Mouse (Mus musculus): ENCODE measurements around the gene Olfr1128. TPM values are rescaled to one million over a fixed set of nuclear protein-coding genes. Genes with fewer than 3 reads are reported as not detected.
"Not testable (repeated sequence)": the region's sequence is repeated elsewhere in the genome, so short reads cannot be mapped to it uniquely, and the experiment has no call there.

The Olfr1128 gene
- not detected in 2 replicates for polyA plus RNA-seq (2015; fragmentation: Nextera tagmentation; extraction: Ambion mirVana)

- Histone ChIP-seq H3K9me3 (no peaks in the 10 kb centered on the region), H3K4me3 (replicated peaks) (no peak within 1 kb of the TSS), H3K9ac (no peak within 1 kb of the TSS), H3K27me3 (replicated peaks) (no peaks in the 10 kb centered on the region), H3K4me2 (replicated peaks) (no peak within 1 kb of the TSS), H3K36me3 (no peaks in the 10 kb centered on the region), H3K27ac (no peak within 1 kb of the TSS), H3K4me1 (replicated peaks) (no peaks in the 10 kb centered on the region)
- WGBS = 85% methylated on average over 1 of the region's 1 CpGs
- no peak for ATAC-seq
Observed at GRCm38 (mm10) chr2:87545442-87545841, at the start of gene Olfr1128. TSS of gene Olfr1128 (minus strand) at chr2:87545542.

DNA sequence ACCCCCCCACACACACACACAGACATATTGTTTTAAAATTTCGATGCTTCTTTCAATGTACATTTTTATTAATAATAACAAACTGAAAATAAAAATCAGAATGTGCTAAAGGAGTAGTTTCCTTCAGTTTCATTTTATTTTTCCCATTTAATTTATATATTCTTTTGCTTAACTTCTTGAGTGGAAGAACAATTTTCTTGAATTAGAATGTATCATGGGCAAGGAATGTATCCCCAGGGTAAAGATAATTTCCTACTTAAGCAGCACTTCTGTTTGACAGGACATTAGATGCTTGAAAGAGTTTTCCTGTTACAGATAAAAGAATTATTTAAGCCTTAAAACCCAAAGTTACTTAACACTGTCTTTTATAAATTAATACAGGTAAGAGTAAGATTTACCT lies 28.3 kb upstream of the Olfr1128 start, which contains the start of gene Olfr1129:
Olfr1129 (plus strand) TSS at position 301 of the 400 bp plus-strand sequence.
- WGBS = 67% methylated on average over 1 of the region's 1 CpGs
- H3K27me3 ChIP-seq (replicated peaks); H3K4me2 ChIP-seq (replicated peaks); H3K9ac ChIP-seq; H3K27ac ChIP-seq; H3K36me3 ChIP-seq; H3K4me3 ChIP-seq (replicated peaks); H3K4me1 ChIP-seq (replicated peaks); H3K9me3 ChIP-seq; ATAC-seq: not testable (repeated sequence)

DNA sequence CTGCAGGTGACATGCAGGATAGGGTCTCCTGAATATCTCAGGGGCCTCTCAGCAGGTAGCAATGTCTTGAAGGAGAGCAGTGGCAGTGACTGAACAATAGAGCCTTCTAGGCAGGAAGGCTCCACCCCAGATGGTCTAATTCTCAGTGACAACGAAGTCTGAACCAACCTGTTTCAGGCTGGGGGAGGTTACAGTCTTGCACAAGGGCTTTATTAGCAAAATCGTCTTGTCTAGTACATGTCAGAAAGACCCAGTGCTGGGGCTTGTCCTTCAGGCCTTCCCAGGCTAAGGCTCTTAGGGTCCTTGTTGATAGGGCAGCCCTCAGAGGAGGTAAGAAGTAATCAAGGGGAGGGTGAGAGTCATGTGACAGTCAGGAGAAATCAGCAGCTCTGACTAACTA lies 10.5 kb downstream of the Olfr1128 start:
- Histone ChIP-seq H3K27me3 (replicated peaks) (no peaks in the 10 kb centered on the region), H3K27ac (no peak overlapping the region), H3K4me1 (replicated peaks) (no peaks in the 10 kb centered on the region), H3K9ac (no peak overlapping the region), H3K36me3 (no peaks in the 10 kb centered on the region), H3K4me2 (replicated peaks) (no peak overlapping the region), H3K9me3 (no peaks in the 10 kb centered on the region), H3K4me3 (replicated peaks) (no peak overlapping the region)
- ATAC-seq = no peak
- 54% methylated on average over 2 of the region's 2 CpGs for WGBS

GRCm38 (mm10) chr2:87531496-87531895 lies 13.8 kb downstream of the Olfr1128 start, which contains the start of gene Olfr153:
TSS of gene Olfr153 (plus strand) at chr2:87531796.
- no peak for ATAC-seq
- Histone ChIP-seq H3K4me1 (replicated peaks) (no peaks in the 10 kb centered on the region), H3K4me2 (replicated peaks) (no peak within 1 kb of the TSS), H3K9ac (no peak within 1 kb of the TSS), H3K27me3 (replicated peaks) (no peaks in the 10 kb centered on the region), H3K27ac (no peak within 1 kb of the TSS), H3K4me3 (replicated peaks) (no peak within 1 kb of the TSS), H3K9me3 (no peaks in the 10 kb centered on the region), H3K36me3 (no peaks in the 10 kb centered on the region)

- not testable (repeated sequence) for H3K27ac ChIP-seq; H3K4me3 ChIP-seq (replicated peaks); H3K27me3 ChIP-seq (replicated peaks); H3K9me3 ChIP-seq; H3K36me3 ChIP-seq; H3K4me1 ChIP-seq (replicated peaks); H3K9ac ChIP-seq; ATAC-seq
- WGBS = 32% methylated on average over 38 of the region's 39 CpGs
- H3K4me2 ChIP-seq (replicated peaks) = peak overlapping the region; percentile 40
Observed at GRCm38 (mm10) chr2:87525899-87526616, 19.3 kb downstream of the Olfr1128 start.

DNA sequence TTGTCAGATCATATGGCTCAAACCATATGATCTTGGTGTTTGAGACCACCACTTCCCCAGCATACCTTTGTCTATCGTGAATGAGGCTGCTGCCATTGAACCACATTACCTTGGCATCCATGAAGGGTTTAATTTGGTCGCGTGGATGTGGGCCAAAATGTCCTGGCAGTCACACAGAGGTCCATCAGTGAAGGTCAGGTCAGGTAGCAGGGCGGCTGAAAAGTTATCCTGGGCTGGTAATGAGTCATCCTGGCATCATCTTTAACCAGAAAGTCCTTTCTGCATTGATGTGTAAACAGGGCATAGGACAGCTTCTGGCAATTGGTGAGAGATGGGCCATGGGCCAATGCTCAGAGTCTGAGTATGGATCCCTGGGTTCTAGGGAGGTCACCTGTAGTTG lies 24.7 kb downstream of the Olfr1128 start:
- Histone ChIP-seq H3K27me3 (replicated peaks) (no peaks in the 10 kb centered on the region), H3K4me2 (replicated peaks) (no peak overlapping the region), H3K4me1 (replicated peaks) (no peaks in the 10 kb centered on the region), H3K27ac (no peak overlapping the region), H3K36me3 (no peaks in the 10 kb centered on the region), H3K9me3 (no peaks in the 10 kb centered on the region), H3K9ac (no peak overlapping the region), H3K4me3 (replicated peaks) (no peak overlapping the region)
- no peak for ATAC-seq
- WGBS = 91% methylated on average over 4 of the region's 4 CpGs

DNA sequence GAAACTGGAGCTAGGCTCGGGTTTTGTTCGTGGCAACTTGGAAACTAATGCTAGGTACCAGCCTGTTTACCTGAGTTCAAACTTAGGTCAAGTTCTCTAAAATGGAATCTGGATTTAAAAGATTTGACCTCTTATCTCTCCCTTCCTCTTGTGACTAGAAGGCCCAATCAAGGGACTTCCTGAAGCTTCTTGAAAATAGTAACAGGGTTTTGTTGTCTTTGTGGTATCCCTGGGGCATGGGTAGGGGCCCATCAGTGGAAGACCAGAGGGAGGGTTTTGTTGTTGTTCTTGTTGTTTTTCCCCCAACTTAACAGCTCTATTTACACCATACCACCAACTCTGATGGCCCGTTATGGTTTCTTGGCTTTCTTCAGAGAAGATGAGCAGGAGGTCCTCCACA lies 28.8 kb downstream of the Olfr1128 start:
- WGBS = 83% methylated on average over 3 of the region's 3 CpGs
- no peak for ATAC-seq

GRCm38 (mm10) chr2:87515457-87516060 lies 29.8 kb downstream of the Olfr1128 start:
- 81% methylated on average over 8 of the region's 8 CpGs for WGBS
- no peak overlapping the region for H3K4me2 ChIP-seq (replicated peaks)
- no peaks in the 10 kb centered on the region for H3K36me3 ChIP-seq
- H3K4me1 ChIP-seq (replicated peaks) = no peaks in the 10 kb centered on the region
- no peak overlapping the region for H3K9ac ChIP-seq
- ATAC-seq = no peak
- H3K27ac ChIP-seq = no peak overlapping the region
- no peak overlapping the region for H3K4me3 ChIP-seq (replicated peaks)
- no peaks in the 10 kb centered on the region for H3K27me3 ChIP-seq (replicated peaks)
- H3K9me3 ChIP-seq = no peaks in the 10 kb centered on the region

More for the DNA sequence above, 28.8 kb downstream of the Olfr1128 start:
- Histone ChIP-seq H3K9ac (no peak overlapping the region), H3K4me1 (replicated peaks) (no peaks in the 10 kb centered on the region), H3K4me2 (replicated peaks) (no peak overlapping the region), H3K9me3 (no peaks in the 10 kb centered on the region), H3K27me3 (replicated peaks) (no peaks in the 10 kb centered on the region), H3K4me3 (replicated peaks) (no peak overlapping the region), H3K36me3 (no peaks in the 10 kb centered on the region), H3K27ac (no peak overlapping the region)

DNA sequence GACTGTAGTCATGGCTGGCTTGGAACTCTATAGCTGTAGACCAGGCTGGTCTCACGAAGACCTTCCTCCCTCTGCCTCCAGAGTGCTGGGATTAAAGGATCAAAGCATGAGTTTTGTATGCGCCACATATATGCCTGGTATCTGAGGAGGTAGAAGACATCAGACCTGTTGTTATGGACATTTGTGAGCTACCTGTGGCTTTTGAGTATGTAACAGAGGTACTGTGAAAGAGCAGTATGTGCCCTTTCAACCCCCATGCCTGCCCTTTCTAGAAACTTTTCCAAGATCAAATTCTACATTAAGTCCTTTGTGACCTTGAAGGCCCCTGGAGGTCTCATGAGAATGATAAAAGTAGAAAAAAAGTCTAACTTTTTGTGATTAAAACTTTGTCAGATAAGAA lies 30.3 kb downstream of the Olfr1128 start:
- H3K4me3 ChIP-seq (replicated peaks) = no peak overlapping the region
- 94% methylated on average over 2 of the region's 2 CpGs for WGBS
- ATAC-seq = no peak
- no peak overlapping the region for H3K27ac ChIP-seq
- no peak overlapping the region for H3K9ac ChIP-seq
- no peaks in the 10 kb centered on the region for H3K9me3 ChIP-seq
- H3K4me2 ChIP-seq (replicated peaks) = no peak overlapping the region
- H3K36me3 ChIP-seq = no peaks in the 10 kb centered on the region
- no peaks in the 10 kb centered on the region for H3K27me3 ChIP-seq (replicated peaks)
- no peaks in the 10 kb centered on the region for H3K4me1 ChIP-seq (replicated peaks)

DNA sequence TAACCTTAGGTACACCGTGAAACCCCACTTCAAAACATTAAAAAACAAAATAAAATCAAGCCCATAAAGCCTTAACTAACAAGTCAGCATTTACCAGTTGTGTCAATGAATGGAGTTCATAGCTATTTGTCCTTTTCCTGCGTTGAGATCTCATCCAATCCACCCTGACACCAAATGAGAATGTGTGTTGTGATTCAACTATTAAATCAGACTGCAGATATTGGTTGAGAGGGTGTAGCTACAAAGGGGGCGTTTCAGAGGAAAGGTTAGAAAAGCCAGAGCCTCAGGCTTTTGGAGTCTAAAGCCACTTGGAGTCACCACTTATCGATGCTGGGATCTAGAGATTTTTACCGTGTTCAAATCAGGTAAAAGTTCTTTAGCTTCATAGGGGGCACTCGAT lies 39.1 kb downstream of the Olfr1128 start, which contains the start of gene Pramel6:
Pramel6 (plus strand) TSS at position 301 of the 400 bp plus-strand sequence.
- ATAC-seq = no peak
- no peak within 1 kb of the TSS for H3K4me3 ChIP-seq (replicated peaks)
- H3K27ac ChIP-seq = no peak within 1 kb of the TSS
- no peak within 1 kb of the TSS for H3K9ac ChIP-seq
- H3K4me1 ChIP-seq (replicated peaks) = no peaks in the 10 kb centered on the region
- no peaks in the 10 kb centered on the region for H3K27me3 ChIP-seq (replicated peaks)
- 86% methylated on average over 6 of the region's 6 CpGs for WGBS
- no peaks in the 10 kb centered on the region for H3K9me3 ChIP-seq
- no peak within 1 kb of the TSS for H3K4me2 ChIP-seq (replicated peaks)
- H3K36me3 ChIP-seq = no peaks in the 10 kb centered on the region

- H3K27ac ChIP-seq; H3K4me3 ChIP-seq (replicated peaks); H3K9ac ChIP-seq; H3K4me2 ChIP-seq (replicated peaks); H3K27me3 ChIP-seq (replicated peaks); ATAC-seq; H3K4me1 ChIP-seq (replicated peaks); H3K9me3 ChIP-seq; H3K36me3 ChIP-seq: not testable (repeated sequence)
- 90% methylated on average over 4 of the region's 5 CpGs for WGBS
Observed at GRCm38 (mm10) chr2:87496993-87497392, 48.3 kb downstream of the Olfr1128 start, which contains the start of gene Pramel7. TSS of gene Pramel7 (minus strand) at chr2:87497093.
